Mouse (Mus musculus) neural tube, embryonic 12.5 days (tissue): ENCODE results near the gene Ctdsp1. TPM values are rescaled to one million over a fixed set of nuclear protein-coding genes. Genes with fewer than 3 reads are reported as not detected.
A peak's percentile ranks its signal among the peaks of the same experiment; 100 is the strongest.

Experiments
- ATAC-seq: fragments of 200-750 bp; cut with Nextera tagmentation; 2 replicates; pipeline ENCODE4 v1.8.0; 2017; ENCODE audit warnings: low read depth, mild to moderate bottlenecking, moderate TSS enrichment, moderate library complexity; ENCODE audit not compliant: low FRiP score
- H3K27ac ChIP-seq: fragments of 300-500 bp; sonication (generic); 2 replicates; pipeline ENCODE4 v1.5.1; 2016
- H3K27me3 ChIP-seq: fragments of 300-500 bp; sonication (generic); replicated peaks from 2 replicates; pipeline ENCODE4 v1.6.1; 2016; ENCODE audit warnings: mild to moderate bottlenecking
- H3K36me3 ChIP-seq: fragments of 300-500 bp; sonication (generic); 2 replicates; pipeline ENCODE4 v1.6.1; 2016; ENCODE audit warnings: mild to moderate bottlenecking
- H3K4me1 ChIP-seq: fragments of 300-500 bp; sonication (generic); 2 replicates; pipeline ENCODE4 v1.6.1; 2016
- H3K4me2 ChIP-seq: fragments of 300-500 bp; sonication (generic); replicated peaks from 2 replicates; pipeline ENCODE4 v1.6.1; 2016; ENCODE audit warnings: mild to moderate bottlenecking
- H3K4me3 ChIP-seq: fragments of 300-500 bp; sonication (generic); 2 replicates; pipeline ENCODE4 v1.5.1; 2016
- H3K9ac ChIP-seq: fragments of 300-500 bp; sonication (generic); 2 replicates; pipeline ENCODE4 v1.6.1; 2016; ENCODE audit warnings: mild to moderate bottlenecking
- H3K9me3 ChIP-seq: fragments of 300-500 bp; sonication (generic); 2 replicates; pipeline ENCODE4 v1.6.1; 2016; ENCODE audit warnings: mild to moderate bottlenecking
- WGBS: fragments of 180-500 bp; shearing (Covaris S2); methylation state at CpG from one replicate; pipeline ENCODE4 v1.1.7; 2016; 5-methylcytosine and 5-hydroxymethylcytosine counted together
- microRNA counts: library from miRNA; unstranded; fragments of <30 nt; microRNA quantifications from one replicate; lab custom pipeline; 2017
- microRNA-seq: library from miRNA; unstranded; fragments of <30 nt; microRNA quantifications from one replicate; pipeline ENCODE4, GENCODE M21; 2017
- polyA plus RNA-seq: library from polyadenylated mRNA; unstranded; fragments of >200 nt; fragmentation: Nextera tagmentation; extraction: Ambion mirVana; gene quantifications from 2 replicates; pipeline ENCODE4 v1.2.1, GENCODE M21; 2016

The Ctdsp1 gene
- polyA plus RNA-seq, 1 experiment from 2014 or later: 31.3 TPM

DNA sequence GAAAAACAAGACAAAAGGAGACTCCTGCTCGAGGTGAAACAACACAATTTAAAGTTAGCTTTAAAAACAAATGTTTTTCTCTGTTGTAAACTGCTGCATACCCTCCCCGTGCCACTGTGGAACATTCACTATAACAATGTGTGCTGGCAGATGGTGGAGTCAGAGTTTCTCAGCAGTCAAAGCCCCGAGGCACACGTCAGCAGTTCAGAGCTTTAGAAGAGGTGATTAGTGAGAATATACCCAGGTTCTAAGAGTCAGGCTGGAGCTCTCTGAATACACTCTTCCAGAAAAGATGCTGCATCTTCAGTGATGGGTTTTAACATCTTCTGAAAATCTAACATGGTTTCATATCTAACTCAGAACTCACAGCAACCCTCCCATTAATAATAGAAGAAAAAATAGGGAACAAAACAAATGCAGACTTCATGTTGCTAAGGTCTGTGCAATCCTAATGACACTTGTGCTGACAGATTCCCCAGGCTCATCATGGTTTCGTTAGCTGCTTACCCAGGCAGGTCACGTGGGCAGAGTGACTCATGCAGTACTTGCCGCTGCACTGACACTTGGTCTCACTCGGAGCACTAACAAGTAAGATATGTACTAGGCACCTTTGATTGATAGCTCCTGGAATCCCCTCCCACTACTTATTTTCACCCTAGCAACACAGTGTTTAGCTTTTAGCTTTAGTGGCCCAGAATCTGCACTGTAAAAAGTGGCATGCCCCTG is 46.6 kb downstream of the Ctdsp1 start:
- Histone ChIP-seq H3K4me3 (no peak overlapping the region), H3K9me3 (no peaks in the 10 kb centered on the region), H3K9ac (no peak overlapping the region), H3K4me2 (no peak overlapping the region), H3K27me3 (no peaks in the 10 kb centered on the region), H3K36me3 (peaks cover 57% of the 10 kb centered on the region), H3K27ac (no peak overlapping the region), H3K4me1 (no peaks in the 10 kb centered on the region)
- ATAC-seq: no peak
- 79% methylated on average over 8 of the region's 8 CpGs for WGBS

GRCm38 (mm10) chr1:74439166-74439876 is 48.0 kb downstream of the Ctdsp1 start:
- no peak overlapping the region for H3K4me3 ChIP-seq
- H3K4me2 ChIP-seq: no peak overlapping the region
- H3K9me3 ChIP-seq: no peaks in the 10 kb centered on the region
- no peak overlapping the region for H3K9ac ChIP-seq
- H3K36me3 ChIP-seq: peaks cover 62% of the 10 kb centered on the region
- WGBS: 91% methylated on average over 19 of the region's 19 CpGs
- H3K27me3 ChIP-seq: no peaks in the 10 kb centered on the region
- no peak for ATAC-seq
- no peak overlapping the region for H3K27ac ChIP-seq
- H3K4me1 ChIP-seq: no peaks in the 10 kb centered on the region

DNA sequence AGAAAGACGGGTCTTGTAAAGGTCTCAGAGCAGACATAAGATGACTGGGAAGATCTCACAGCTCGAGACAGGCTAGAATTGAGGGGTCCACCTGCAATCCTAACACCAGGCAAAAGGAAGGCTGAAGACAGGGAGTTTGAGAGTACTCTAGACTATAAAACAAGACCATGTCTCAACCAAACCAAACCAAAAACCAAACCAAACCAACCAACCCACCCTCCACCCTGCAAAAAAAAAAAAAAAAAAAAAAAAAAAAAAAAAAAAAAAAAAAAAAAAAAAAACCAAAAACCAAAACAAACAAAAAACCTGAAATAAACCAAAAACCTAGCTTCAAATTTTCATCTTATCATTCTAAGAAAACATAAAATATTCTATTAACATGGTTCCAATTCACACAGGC is 53.2 kb downstream of the Ctdsp1 start:
- H3K4me1 ChIP-seq: no peaks in the 10 kb centered on the region
- no peaks in the 10 kb centered on the region for H3K27me3 ChIP-seq
- H3K4me2 ChIP-seq: no peak overlapping the region
- 92% methylated on average over 2 of the region's 2 CpGs for WGBS
- no peak for ATAC-seq
- H3K27ac ChIP-seq: no peak overlapping the region
- peaks cover 54% of the 10 kb centered on the region for H3K36me3 ChIP-seq
- H3K9ac ChIP-seq: no peak overlapping the region
- no peak overlapping the region for H3K4me3 ChIP-seq
- no peaks in the 10 kb centered on the region for H3K9me3 ChIP-seq

MicroRNAs within 50 kb of the gene (microRNA counts, 519-probe panel; counts per million panel counts)
- microRNA mmu-miR-26b (lab: Ali Mortazavi, UCI): 2,536 counts per million, percentile 70 among the panel's probes with 10 or more counts

Small RNA genes lying within 50 kb of the gene (microRNA-seq; reads per million reads assigned to microRNA genes)
- gene Mir26b: 13,428 reads per million, percentile 97 among the genes with 10 or more reads in this experiment

Other genes with a start within 250 kb of the Ctdsp1 start
- gene Cxcr2, start 237.5 kb upstream of the Ctdsp1 start, polyA plus RNA-seq: 0.08 and 0.32 TPM in 2 replicates
- not detected in 2 replicates for gene Cxcr1, start 196.9 kb upstream of the Ctdsp1 start, polyA plus RNA-seq
- 374 and 394 TPM in 2 replicates for gene Arpc2, start 155.4 kb upstream of the Ctdsp1 start, polyA plus RNA-seq
- gene Gpbar1, start 113.0 kb upstream of the Ctdsp1 start, polyA plus RNA-seq: 0.19 TPM in 1 of 2 replicates, not detected in the other
- gene Aamp, start 106.8 kb upstream of the Ctdsp1 start, polyA plus RNA-seq: 189 and 196 TPM in 2 replicates
- 96.1 and 104 TPM in 2 replicates for gene Pnkd, start 106.6 kb upstream of the Ctdsp1 start, polyA plus RNA-seq
- gene Tmbim1, start 85.9 kb upstream of the Ctdsp1 start, polyA plus RNA-seq: 9.0 and 9.5 TPM in 2 replicates
- gene Catip, start 29.4 kb upstream of the Ctdsp1 start, polyA plus RNA-seq: 0.25 and 0.75 TPM in 2 replicates
- 2.1 and 4.1 TPM in 2 replicates for gene Slc11a1, start 16.3 kb upstream of the Ctdsp1 start, polyA plus RNA-seq
- gene Vil1, start 17.9 kb downstream of the Ctdsp1 start, polyA plus RNA-seq: 0.15 and 0.17 TPM in 2 replicates
- gene Cnot9, start 114.5 kb downstream of the Ctdsp1 start, polyA plus RNA-seq: 60.5 and 62.1 TPM in 2 replicates
- gene Plcd4, start 151.4 kb downstream of the Ctdsp1 start, polyA plus RNA-seq: 2.2 and 2.9 TPM in 2 replicates
- gene Usp37, start 152.8 kb downstream of the Ctdsp1 start, polyA plus RNA-seq: 30.2 and 33.1 TPM in 2 replicates
- 8.5 and 10.3 TPM in 2 replicates for gene Zfp142, start 196.7 kb downstream of the Ctdsp1 start, polyA plus RNA-seq
- 17.3 and 19.4 TPM in 2 replicates for gene Bcs1l, start 196.8 kb downstream of the Ctdsp1 start, polyA plus RNA-seq
- 35.5 and 37.8 TPM in 2 replicates for gene Rnf25, start 209.9 kb downstream of the Ctdsp1 start, polyA plus RNA-seq
- gene Stk36, start 209.9 kb downstream of the Ctdsp1 start, polyA plus RNA-seq: 22.8 and 22.9 TPM in 2 replicates